Mouse (Mus musculus) gastrocnemius, postnatal 25 days (tissue): ENCODE data around the gene Cep164. TPM values are rescaled to one million over a fixed set of nuclear protein-coding genes. Genes with fewer than 3 reads are reported as not detected.

Source experiments
- total RNA-seq, 2 experiments: library from RNA; stranded (reverse); gene quantifications; 1 replicate in 1 of 2; 2 replicates in 1 of 2; pipeline ENCODE4 v1.2.3; 2021

The Cep164 gene
- total RNA-seq, 2 experiments from 2014 or later = 2.6 to 3.0 TPM

Other genes with a start within 250 kb of the Cep164 start
- gene Bace1, start 9.9 kb upstream of the Cep164 start, total RNA-seq = 10 to 100 TPM; 34.1 to 43.6 TPM
- gene Pcsk7, start 77.8 kb upstream of the Cep164 start, total RNA-seq = 10 to 100 TPM in 1 of 2 experiments, 1 to 10 TPM in 1; 9.6 to 10.0 TPM
- gene Rnf214, start 78.2 kb upstream of the Cep164 start, total RNA-seq = 10 to 100 TPM; 20.6 to 22.7 TPM
- gene Tagln, start 107.4 kb upstream of the Cep164 start, total RNA-seq = 100 to 1,000 TPM in 1 of 2 experiments, 10 to 100 TPM in 1; 37.7 to 102 TPM
- 10 to 100 TPM; 67.9 to 70.2 TPM for gene Sidt2, start 126.6 kb upstream of the Cep164 start, total RNA-seq
- 10 to 100 TPM; 27.8 to 32.2 TPM for gene Pafah1b2, start 184.0 kb upstream of the Cep164 start, total RNA-seq
- gene Sik3, start 184.1 kb upstream of the Cep164 start, total RNA-seq = 10 to 100 TPM; 34.7 to 38.9 TPM